Mouse (Mus musculus) erythroid progenitor cell, adult 5-6 weeks (primary cell): Measurements from ENCODE around the gene Kat7. TPM values are rescaled to one million over a fixed set of nuclear protein-coding genes. Genes with fewer than 3 reads are reported as not detected.

Source experiments
- ATAC-seq: replicated peaks from 2 replicates; pipeline ENCODE4 v1.8.0; 2016; ENCODE audit warnings: moderate number of reproducible peaks, mild to moderate bottlenecking, moderate TSS enrichment, inconsistent platforms; ENCODE audit not compliant: poor library complexity, low FRiP score, severe bottlenecking
- total RNA-seq, 2 experiments: library from RNA; stranded (forward) in 1 of 2; stranded (reverse) in 1 of 2; fragments of 150-400 nt in 1 of 2; fragments of 186-747, 209-891 nt in 1 of 2; gene quantifications; 2 replicates each; pipeline versions ENCODE4 v1.2.3 to v1.2.4; 2015 to 2017; ENCODE audit warnings: low replicate concordance in 2 of 2

Kat7 gene
- total RNA-seq, 2 experiments from 2014 or later: 72.6 to 94.3 TPM

GRCm38 (mm10) chr11:95334448-95335060 is 24.5 kb upstream of the Kat7 start:
- ATAC-seq: no peak

GRCm38 (mm10) chr11:95333805-95334204 is 23.8 kb upstream of the Kat7 start:
- ATAC-seq: peak; percentile 73

GRCm38 (mm10) chr11:95333209-95333608 is 23.2 kb upstream of the Kat7 start:
- ATAC-seq: no peak

- no peak for ATAC-seq
Measured at GRCm38 (mm10) chr11:95330662-95331061, 20.6 kb upstream of the Kat7 start.

GRCm38 (mm10) chr11:95328629-95329028 is 18.6 kb upstream of the Kat7 start:
- no peak for ATAC-seq

- ATAC-seq: no peak
Measured at GRCm38 (mm10) chr11:95326243-95326642, 16.2 kb upstream of the Kat7 start.

GRCm38 (mm10) chr11:95325832-95326231 is 15.8 kb upstream of the Kat7 start:
- ATAC-seq: no peak

- ATAC-seq: no peak
Measured at GRCm38 (mm10) chr11:95324181-95324580, 14.1 kb upstream of the Kat7 start.

GRCm38 (mm10) chr11:95320010-95320409 is 10.0 kb upstream of the Kat7 start:
- peak; percentile 93 for ATAC-seq

- ATAC-seq: peak; percentile 71
Measured at GRCm38 (mm10) chr11:95319506-95319905, 9.5 kb upstream of the Kat7 start.

GRCm38 (mm10) chr11:95318116-95318515 is 8.1 kb upstream of the Kat7 start:
- ATAC-seq: peak; percentile 83

- ATAC-seq: no peak
Measured at GRCm38 (mm10) chr11:95315215-95315955, 5.3 kb upstream of the Kat7 start.

- ATAC-seq: no peak
Measured at GRCm38 (mm10) chr11:95311425-95311807, 1.4 kb upstream of the Kat7 start.

- ATAC-seq: peak; percentile 8; the same call in 1 of the 2 replicates
Measured at GRCm38 (mm10) chr11:95310648-95311424, 790 bp upstream of the Kat7 start.

- peak; percentile 92 for ATAC-seq
Measured at GRCm38 (mm10) chr11:95309510-95310006, 488 bp downstream of the Kat7 start.

- no peak for ATAC-seq
Measured at GRCm38 (mm10) chr11:95307526-95307925, 2.5 kb downstream of the Kat7 start.

GRCm38 (mm10) chr11:95305600-95305999 is 4.4 kb downstream of the Kat7 start:
- no peak for ATAC-seq

- ATAC-seq: no peak
Measured at GRCm38 (mm10) chr11:95301772-95302171, 8.3 kb downstream of the Kat7 start.

- ATAC-seq: no peak
Measured at GRCm38 (mm10) chr11:95299886-95300285, 10.2 kb downstream of the Kat7 start.

GRCm38 (mm10) chr11:95298146-95298545 is 11.9 kb downstream of the Kat7 start:
- ATAC-seq: peak; percentile 84

GRCm38 (mm10) chr11:95295736-95296135 is 14.3 kb downstream of the Kat7 start:
- no peak for ATAC-seq
